Mouse (Mus musculus) thymus, adult 2 months (tissue): Measurements from ENCODE around the gene Dpf1. TPM values are rescaled to one million over a fixed set of nuclear protein-coding genes. Genes with fewer than 3 reads are reported as not detected.

Experiments used
- DNase-seq: peaks from one replicate; pipeline ENCODE4 v3.0.0; 2021
- H3K27ac ChIP-seq: fragments of 200-500 bp; 2 replicates; pipeline ENCODE4 v1.5.1; 2012; ENCODE audit warnings: low read length, control low read depth; ENCODE audit not compliant: control insufficient read depth, insufficient read depth
- H3K27me3 ChIP-seq: fragments of 200-500 bp; 2 replicates; pipeline ENCODE4 v1.6.1; 2012; ENCODE audit warnings: mild to moderate bottlenecking, low read length, moderate library complexity, mixed read lengths; ENCODE audit not compliant: control insufficient read depth, insufficient read depth
- H3K36me3 ChIP-seq: fragments of 200-500 bp; 2 replicates; pipeline ENCODE4 v1.6.1; 2012; ENCODE audit warnings: mild to moderate bottlenecking, low read length, moderate library complexity; ENCODE audit not compliant: control insufficient read depth, insufficient read depth
- H3K4me1 ChIP-seq: fragments of 200-500 bp; replicated peaks from 2 replicates; pipeline ENCODE4 v1.6.1; 2012; ENCODE audit warnings: low read length; ENCODE audit not compliant: control insufficient read depth, insufficient read depth
- H3K4me3 ChIP-seq: fragments of 200-500 bp; 2 replicates; pipeline ENCODE4 v1.5.1; 2012; ENCODE audit warnings: mild to moderate bottlenecking, low read length, control low read depth, moderate library complexity; ENCODE audit not compliant: control insufficient read depth, insufficient read depth
- CTCF ChIP-seq: fragments of 200-500 bp; IDR thresholded peaks from 2 replicates; pipeline ENCODE4 v1.5.1; 2012; ENCODE audit warnings: mild to moderate bottlenecking, control low read depth, low read length, moderate library complexity, borderline replicate concordance; ENCODE audit not compliant: control insufficient read depth, poor library complexity, insufficient read depth; ENCODE audit errors: extremely low read depth
- POLR2A ChIP-seq: fragments of 200-500 bp; IDR thresholded peaks from 2 replicates; pipeline ENCODE4 v1.6.1; 2012; ENCODE audit warnings: mild to moderate bottlenecking, low read length, control low read depth, moderate library complexity; ENCODE audit not compliant: control insufficient read depth, poor library complexity, insufficient read depth; ENCODE audit errors: extremely low read depth
- WGBS: fragments of 180-500 bp; shearing (Covaris S2); methylation state at CpG from one replicate; pipeline ENCODE4 v1.1.7; 2018; 5-methylcytosine and 5-hydroxymethylcytosine counted together
- polyA plus RNA-seq: library from polyadenylated mRNA; depleted of rRNA; stranded (reverse); fragments of >200 nt; gene quantifications from 2 replicates; pipeline ENCODE4 v1.2.3, GENCODE M21; 2012

The Dpf1 gene
- polyA plus RNA-seq, 1 experiment, result 1.8 TPM

DNA sequence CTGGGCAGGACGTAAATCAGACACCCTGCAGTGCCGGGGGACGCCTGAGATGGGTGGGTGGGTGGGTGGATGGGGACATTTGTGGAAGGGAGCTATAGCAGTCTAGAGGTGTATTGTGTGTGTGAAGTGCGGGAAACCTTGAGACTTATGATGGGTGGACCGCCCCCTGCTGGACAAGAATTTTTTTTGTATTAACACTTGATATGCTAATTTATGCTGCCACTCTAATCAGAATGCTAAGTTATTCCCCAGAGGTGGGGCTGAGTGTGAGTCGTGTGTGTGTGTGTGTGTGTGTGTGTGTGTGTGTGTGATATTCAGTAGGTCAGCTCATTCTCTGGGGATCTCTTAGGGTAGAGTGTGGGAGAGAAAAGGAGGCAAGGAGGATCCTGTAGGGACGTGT lies 2.9 kb downstream of the Dpf1 start:
- Histone ChIP-seq H3K27me3 (peaks cover 31% of the 10 kb centered on the region), H3K4me1 (peaks cover 36% of the 10 kb centered on the region), H3K36me3 (no peaks in the 10 kb centered on the region), H3K4me3 (no peak overlapping the region), H3K27ac (no peak overlapping the region)
- DNase-seq, result peak; percentile 43
- 37% methylated on average over 7 of the region's 7 CpGs for WGBS
- TF ChIP-seq CTCF (no peak), POLR2A (no peak)

DNA sequence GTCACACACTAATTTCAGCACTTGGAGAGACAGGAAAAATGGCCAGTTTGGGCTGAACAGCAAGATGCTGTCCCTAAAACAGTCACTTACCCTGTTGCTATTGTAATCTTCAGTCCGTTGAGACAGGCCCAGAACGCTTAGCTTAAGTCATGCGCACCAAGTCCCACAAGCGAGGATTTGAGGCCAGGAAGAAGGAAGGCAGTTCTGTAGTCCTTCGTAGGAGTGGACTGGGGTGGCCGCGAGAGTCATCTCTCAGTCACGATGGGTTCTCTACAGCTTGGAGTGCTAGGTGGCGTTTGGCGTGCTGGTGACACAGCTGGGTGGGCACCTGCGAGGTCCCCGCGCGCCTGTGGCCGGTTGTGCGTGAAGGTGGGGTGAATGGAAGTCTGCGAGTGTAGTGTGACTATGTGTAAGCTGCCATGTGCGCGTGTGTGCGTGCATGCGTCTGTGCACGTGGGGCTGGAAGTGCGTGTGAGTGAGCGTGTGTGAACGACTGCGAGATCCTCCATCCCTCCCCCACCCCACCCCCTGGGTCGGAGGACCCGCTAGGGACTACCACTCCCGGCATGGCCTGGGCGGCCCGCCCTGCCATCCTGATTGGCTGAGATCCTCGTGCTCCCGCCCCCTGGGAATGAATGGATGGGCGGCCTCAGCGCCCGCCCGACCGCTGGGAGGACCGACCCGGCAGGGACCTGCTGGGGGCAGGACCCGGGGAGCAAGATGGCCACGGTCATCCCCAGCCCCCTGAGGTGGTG lies 3.8 kb downstream of the Dpf1 start:
- peaks cover 37% of the 10 kb centered on the region for H3K4me1 ChIP-seq
- peak; percentile 84 for DNase-seq
- peaks cover 31% of the 10 kb centered on the region for H3K27me3 ChIP-seq

DNA sequence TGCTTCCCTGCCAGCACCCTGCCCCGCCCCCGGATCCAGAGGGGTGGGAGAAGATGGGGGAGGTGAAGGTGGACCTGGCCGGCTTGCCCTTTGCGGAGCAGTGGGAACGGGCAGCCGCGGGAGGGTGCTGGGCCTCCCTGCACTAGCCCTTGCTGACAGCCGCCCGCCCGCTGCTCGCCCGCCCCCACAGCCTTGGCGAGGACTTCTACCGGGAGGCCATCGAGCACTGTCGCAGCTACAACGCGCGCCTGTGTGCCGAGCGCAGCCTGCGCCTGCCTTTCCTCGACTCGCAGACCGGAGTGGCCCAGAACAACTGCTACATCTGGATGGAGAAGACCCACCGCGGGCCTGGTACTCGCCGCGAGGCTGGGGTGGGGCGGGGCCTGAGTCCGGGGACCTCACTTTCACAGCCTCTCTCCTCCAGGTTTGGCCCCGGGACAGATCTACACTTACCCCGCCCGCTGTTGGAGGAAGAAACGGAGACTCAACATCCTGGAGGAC lies 5.5 kb downstream of the Dpf1 start:
- peaks cover 43% of the 10 kb centered on the region for H3K4me1 ChIP-seq
- no peak overlapping the region for H3K27ac ChIP-seq
- WGBS, result 2% methylated on average over 36 of the region's 36 CpGs
- no peaks in the 10 kb centered on the region for H3K36me3 ChIP-seq
- peak; percentile 45 for DNase-seq
- peaks cover 28% of the 10 kb centered on the region for H3K27me3 ChIP-seq
- peak overlapping the region; percentile 22; the same call in 1 of the 2 replicates for H3K4me3 ChIP-seq
- TF ChIP-seq POLR2A (no peak), CTCF (no peak)

More for the DNA sequence above, 3.8 kb downstream of the Dpf1 start:
- WGBS, result 2% methylated on average over 42 of the region's 42 CpGs
- no peak overlapping the region for H3K27ac ChIP-seq
- no peak for TF ChIP-seq POLR2A
- peak; percentile 26; the same call in 1 of the 2 replicates for TF ChIP-seq CTCF
- no peaks in the 10 kb centered on the region for H3K36me3 ChIP-seq
- peak overlapping the region; percentile 54 for H3K4me3 ChIP-seq

DNA sequence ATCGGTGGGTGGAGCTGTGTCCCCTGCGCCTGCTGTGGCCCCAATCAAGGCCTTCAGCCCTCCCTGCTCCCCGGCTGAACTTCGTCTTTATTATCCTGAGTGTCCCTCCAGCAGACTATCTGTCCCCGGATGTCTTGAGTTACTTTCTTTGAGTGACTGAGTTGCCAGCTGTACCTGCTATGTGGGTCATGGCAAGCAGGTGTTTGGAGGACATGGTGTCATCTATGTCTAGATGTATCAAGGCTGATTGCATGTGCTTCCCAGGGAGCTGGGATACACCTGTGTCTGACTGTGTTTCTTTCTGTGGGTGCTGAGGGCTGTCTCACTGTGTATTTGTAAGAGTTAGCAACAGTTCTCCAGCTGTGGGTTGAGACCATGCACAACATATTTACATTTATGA lies 6.0 kb downstream of the Dpf1 start:
- peaks cover 23% of the 10 kb centered on the region for H3K27me3 ChIP-seq
- no peak for TF ChIP-seq CTCF
- no peak for TF ChIP-seq POLR2A
- H3K4me3 ChIP-seq, result peak overlapping the region; percentile 22; the same call in 1 of the 2 replicates
- H3K36me3 ChIP-seq, result no peaks in the 10 kb centered on the region
- no peak overlapping the region for H3K27ac ChIP-seq
- 12% methylated on average over 5 of the region's 5 CpGs for WGBS
- DNase-seq, result peak; percentile 41
- H3K4me1 ChIP-seq, result peaks cover 41% of the 10 kb centered on the region

DNA sequence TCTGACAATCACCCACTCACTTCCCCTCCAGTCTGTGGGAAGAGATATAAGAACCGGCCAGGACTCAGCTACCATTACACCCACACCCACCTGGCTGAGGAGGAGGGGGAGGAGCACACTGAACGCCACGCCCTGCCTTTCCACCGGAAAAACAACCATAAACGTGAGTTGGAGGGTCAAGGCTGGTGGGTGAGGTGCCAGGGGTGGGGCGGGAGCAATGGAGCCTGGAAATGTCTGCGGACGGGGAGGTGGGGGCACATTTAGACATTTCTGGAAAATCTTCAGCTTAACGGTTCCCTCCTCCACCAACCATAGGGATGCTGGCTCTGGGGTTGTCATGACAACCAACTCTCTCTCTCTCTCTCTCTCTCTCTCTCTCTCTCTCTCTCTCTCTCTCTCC lies 9.3 kb downstream of the Dpf1 start:
- Histone ChIP-seq H3K27me3 (peaks cover 6% of the 10 kb centered on the region; the same call in 1 of the 2 replicates), H3K4me1 (peaks cover 48% of the 10 kb centered on the region)
- TF ChIP-seq POLR2A (no peak), CTCF (no peak)

DNA sequence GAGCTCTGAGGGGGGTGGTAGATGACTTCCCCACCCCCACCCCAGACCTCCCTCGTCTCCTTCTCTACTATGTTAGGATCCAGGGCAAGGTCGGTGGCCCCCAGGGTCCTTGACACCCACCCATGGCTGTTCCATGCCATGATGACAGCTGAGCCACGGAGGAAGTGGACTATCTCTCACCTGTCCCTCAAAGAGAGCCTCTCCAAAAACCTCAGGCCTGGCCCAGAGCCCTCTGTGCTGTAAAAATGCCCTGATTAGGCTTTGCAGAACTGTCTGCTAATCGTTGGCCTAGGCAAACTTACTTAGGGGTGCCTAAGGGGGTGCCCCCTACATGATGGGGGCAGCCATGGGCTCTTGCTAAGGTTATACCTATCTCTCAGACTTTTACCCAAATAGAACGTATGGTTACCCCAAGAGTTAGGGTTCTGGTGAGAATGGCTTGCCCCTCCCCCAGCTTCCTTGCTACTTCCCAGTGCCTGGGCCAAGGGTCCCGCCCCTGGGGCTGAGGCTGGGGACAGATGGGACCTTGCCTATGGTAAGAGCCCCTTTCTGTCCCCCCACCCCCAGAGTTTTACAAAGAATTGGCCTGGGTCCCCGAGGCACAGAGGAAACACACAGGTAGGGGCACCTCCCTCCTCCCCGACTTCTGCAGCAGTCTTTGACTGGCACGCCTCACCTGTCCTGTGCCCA lies 10.0 kb downstream of the Dpf1 start:
- H3K4me3 ChIP-seq, result no peak overlapping the region
- TF ChIP-seq POLR2A (no peak), CTCF (no peak)
- no peak for DNase-seq
- no peaks in the 10 kb centered on the region for H3K36me3 ChIP-seq
- H3K27me3 ChIP-seq, result peaks cover 2% of the 10 kb centered on the region; the same call in 1 of the 2 replicates
- H3K27ac ChIP-seq, result no peak overlapping the region
- H3K4me1 ChIP-seq, result peaks cover 53% of the 10 kb centered on the region
- 29% methylated on average over 9 of the region's 9 CpGs for WGBS

More for the DNA sequence above, 9.3 kb downstream of the Dpf1 start:
- 39% methylated on average over 9 of the region's 9 CpGs for WGBS
- DNase-seq, result no peak
- H3K36me3 ChIP-seq, result no peaks in the 10 kb centered on the region
- no peak overlapping the region for H3K4me3 ChIP-seq
- no peak overlapping the region for H3K27ac ChIP-seq

DNA sequence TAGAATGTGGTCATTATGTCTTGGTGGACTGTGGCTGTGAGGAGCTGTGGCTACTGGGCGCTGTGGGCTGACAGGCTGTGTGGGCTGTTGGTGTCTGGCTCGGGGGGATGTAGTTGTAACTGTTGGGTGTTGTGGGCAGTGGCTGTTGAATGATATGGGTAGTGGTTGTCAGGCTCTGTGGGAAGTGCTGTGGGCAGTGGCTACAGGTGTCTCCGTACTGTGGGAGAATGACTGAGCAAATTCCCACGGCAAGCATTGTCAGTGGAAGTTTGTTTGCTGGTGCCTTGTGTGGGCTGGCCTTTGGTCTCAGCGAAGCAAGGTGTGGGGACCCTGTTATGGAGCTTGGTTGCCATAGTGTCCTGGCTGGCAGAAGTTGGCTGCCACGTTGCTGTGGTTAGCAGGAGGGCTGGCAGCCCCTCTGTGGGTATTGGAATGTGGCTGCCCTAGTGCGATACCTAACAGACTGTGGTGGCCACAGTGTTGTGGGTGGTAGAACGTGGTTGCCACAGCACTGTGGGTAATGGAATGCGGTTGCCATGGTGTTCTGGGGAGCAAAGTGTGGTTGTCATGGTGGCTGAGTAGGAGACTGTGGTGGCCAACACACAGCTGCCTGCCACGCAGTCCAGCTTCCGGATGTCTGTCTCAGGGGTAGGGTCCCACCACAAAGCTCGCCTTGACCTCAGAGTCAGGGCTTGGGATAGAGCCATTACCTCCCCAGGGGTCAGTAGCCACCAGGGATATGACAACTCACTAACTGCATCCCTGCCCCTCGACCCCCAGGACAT lies 11.3 kb downstream of the Dpf1 start:
- Histone ChIP-seq H3K4me3 (no peak overlapping the region), H3K4me1 (peaks cover 56% of the 10 kb centered on the region), H3K27me3 (no peaks in the 10 kb centered on the region), H3K27ac (no peak overlapping the region), H3K36me3 (no peaks in the 10 kb centered on the region)
- 21% methylated on average over 13 of the region's 13 CpGs for WGBS
- TF ChIP-seq POLR2A (no peak), CTCF (no peak)
- DNase-seq, result no peak
